Mouse (Mus musculus) T-helper 1 cell (primary cell): ENCODE results near the gene Slc25a34.

Experiments used
- in situ Hi-C: fragments of 300-600 bp; cut with MboI, MseI; formaldehyde crosslinking; loops from one replicate; pipeline ENCODE4 v1.15.1; 2025; ENCODE audit warnings: high pct_unique_total_duplicates

Slc25a34 gene

GRCm38 (mm10) chr4:141618565-141619243, 4.9 kb downstream of the Slc25a34 start, which contains the start of gene Tmem82:
Gene Tmem82, minus strand, starts transcription at chr4:141618633.
- in situ Hi-C loops = loop anchor here (10.0 kb wide), 2 partner anchors 226 to 926 kb away; partner anchors contain the start of gene Ctrc

GRCm38 (mm10) chr4:141617863-141618564, 5.6 kb downstream of the Slc25a34 start:
- in situ Hi-C loops = loop anchor here (10.0 kb wide), 2 partner anchors 227 to 927 kb away; partner anchors contain the start of gene Ctrc

- in situ Hi-C loops = loop anchor here (10.0 kb wide), 2 partner anchors 228 to 928 kb away; partner anchors contain the start of gene Ctrc
Measured at GRCm38 (mm10) chr4:141617299-141617698, 6.3 kb downstream of the Slc25a34 start.

- in situ Hi-C loops = loop anchor here (10.0 kb wide), 2 partner anchors 228 to 928 kb away; partner anchors contain the start of gene Ctrc
Measured at GRCm38 (mm10) chr4:141616811-141617210, 6.8 kb downstream of the Slc25a34 start.

GRCm38 (mm10) chr4:141614946-141615345, 8.7 kb downstream of the Slc25a34 start:
- in situ Hi-C loops = loop anchor here (10.0 kb wide), 2 partner anchors 230 to 930 kb away; partner anchors contain the start of gene Ctrc

- in situ Hi-C loops = no loop called here
Measured at GRCm38 (mm10) chr4:141609538-141609937, 14.1 kb downstream of the Slc25a34 start.

GRCm38 (mm10) chr4:141605861-141606260, 17.8 kb downstream of the Slc25a34 start, which contains the start of gene Fblim1:
Gene Fblim1, minus strand, starts transcription at chr4:141606096.
- in situ Hi-C loops = no loop called here

GRCm38 (mm10) chr4:141605421-141605820, 18.2 kb downstream of the Slc25a34 start:
- in situ Hi-C loops = no loop called here

GRCm38 (mm10) chr4:141604493-141604892, 19.1 kb downstream of the Slc25a34 start:
- in situ Hi-C loops = no loop called here

- in situ Hi-C loops = no loop called here
Measured at GRCm38 (mm10) chr4:141603921-141604320, 19.7 kb downstream of the Slc25a34 start.

- in situ Hi-C loops = no loop called here
Measured at GRCm38 (mm10) chr4:141602523-141603223, 20.9 kb downstream of the Slc25a34 start.

- in situ Hi-C loops = no loop called here
Measured at GRCm38 (mm10) chr4:141601148-141601862, 22.3 kb downstream of the Slc25a34 start.

- in situ Hi-C loops = no loop called here
Measured at GRCm38 (mm10) chr4:141600364-141600763, 23.3 kb downstream of the Slc25a34 start.

GRCm38 (mm10) chr4:141599251-141600141, 24.1 kb downstream of the Slc25a34 start:
- in situ Hi-C loops = no loop called here

- in situ Hi-C loops = no loop called here
Measured at GRCm38 (mm10) chr4:141598894-141599250, 24.7 kb downstream of the Slc25a34 start.

- in situ Hi-C loops = no loop called here
Measured at GRCm38 (mm10) chr4:141598199-141598893, 25.3 kb downstream of the Slc25a34 start.

- in situ Hi-C loops = no loop called here
Measured at GRCm38 (mm10) chr4:141596700-141597328, 26.8 kb downstream of the Slc25a34 start.

GRCm38 (mm10) chr4:141595605-141596268, 27.9 kb downstream of the Slc25a34 start:
- in situ Hi-C loops = no loop called here

GRCm38 (mm10) chr4:141595138-141595537, 28.5 kb downstream of the Slc25a34 start:
- in situ Hi-C loops = no loop called here
